Mouse (Mus musculus): ENCODE data around the gene Ehmt2. TPM values are rescaled to one million over a fixed set of nuclear protein-coding genes. Genes with fewer than 3 reads are reported as not detected.

Ehmt2 gene
- polyA plus RNA-seq, 1 experiment from 2014 or later = 86.8 TPM

DNA sequence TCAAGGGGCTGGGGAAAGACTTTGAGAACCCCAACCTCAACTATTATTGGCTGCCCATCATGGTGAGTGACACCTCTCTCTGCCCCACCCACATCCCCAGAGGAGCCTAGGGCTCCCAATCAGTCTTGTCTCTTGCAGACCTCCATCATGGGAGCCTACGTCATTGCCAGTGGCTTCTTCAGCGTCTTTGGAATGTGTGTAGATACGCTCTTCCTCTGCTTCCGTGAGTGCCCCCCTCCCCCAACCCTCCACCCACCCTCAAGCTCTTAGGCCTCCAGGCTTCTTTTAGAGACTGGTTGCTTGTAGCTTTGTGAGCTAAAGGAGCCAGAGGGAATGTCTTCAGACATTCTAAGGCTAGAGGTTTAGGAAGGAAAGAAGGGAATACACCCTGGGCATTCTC, 30.6 kb downstream of the Ehmt2 start:
- Histone ChIP-seq H3K27me3 (ENCODE audit: control insufficient read depth, insufficient read depth, low read length) (no peaks in the 10 kb centered on the region), H3K36me3 (ENCODE audit: control insufficient read depth, insufficient read depth, low read length) (no peaks in the 10 kb centered on the region), H3K9ac (replicated peaks; ENCODE audit: low read depth, low read length) (no peak overlapping the region), H3K27ac (ENCODE audit: low read depth, low read length) (no peak overlapping the region), H3K4me1 (ENCODE audit: control insufficient read depth, insufficient read depth, low read length) (0 out of 2 replicates have a peak, but pooled peaks cover 5% of the 10 kb centered on the region), H3K9me3 (ENCODE audit: control insufficient read depth, low read length) (no peaks in the 10 kb centered on the region), H3K4me3 (ENCODE audit: low read depth, low read length) (no peak overlapping the region), H3K4me2 (ENCODE audit: low read depth, low read length) (no peak overlapping the region)
- no peak for ATAC-seq (ENCODE audit: low read depth)
- WGBS = 81% methylated on average over 4 of the region's 4 CpGs

- H3K4me1 ChIP-seq (ENCODE audit: control insufficient read depth, insufficient read depth, low read length) = 0 out of 2 replicates have a peak, but pooled peaks cover 5% of the 10 kb centered on the region
- H3K4me2 ChIP-seq (ENCODE audit: low read depth, low read length) = peak within 1 kb of the TSS; percentile 98
- no peaks in the 10 kb centered on the region for H3K9me3 ChIP-seq (ENCODE audit: control insufficient read depth, low read length)
- peak within 1 kb of the TSS; percentile 89 for H3K9ac ChIP-seq (replicated peaks; ENCODE audit: low read depth, low read length)
- H3K27me3 ChIP-seq (ENCODE audit: control insufficient read depth, insufficient read depth, low read length) = no peaks in the 10 kb centered on the region
- peak within 1 kb of the TSS; percentile 75 for H3K4me3 ChIP-seq (ENCODE audit: low read depth, low read length)
- peak within 1 kb of the TSS; percentile 73; the same call in 1 of the 2 replicates for H3K27ac ChIP-seq (ENCODE audit: low read depth, low read length)
- H3K36me3 ChIP-seq (ENCODE audit: control insufficient read depth, insufficient read depth, low read length) = peaks cover 8% of the 10 kb centered on the region; the same call in 1 of the 2 replicates
- peak; percentile 97 for ATAC-seq (ENCODE audit: low read depth)
- under 1% methylated on average over 37 of the region's 38 CpGs for WGBS
Measured at GRCm38 (mm10) chr17:34931061-34931734, 32.9 kb downstream of the Ehmt2 start, which contains the start of gene Neu1. Gene Neu1 (plus strand): TSS chr17:34931253.

DNA sequence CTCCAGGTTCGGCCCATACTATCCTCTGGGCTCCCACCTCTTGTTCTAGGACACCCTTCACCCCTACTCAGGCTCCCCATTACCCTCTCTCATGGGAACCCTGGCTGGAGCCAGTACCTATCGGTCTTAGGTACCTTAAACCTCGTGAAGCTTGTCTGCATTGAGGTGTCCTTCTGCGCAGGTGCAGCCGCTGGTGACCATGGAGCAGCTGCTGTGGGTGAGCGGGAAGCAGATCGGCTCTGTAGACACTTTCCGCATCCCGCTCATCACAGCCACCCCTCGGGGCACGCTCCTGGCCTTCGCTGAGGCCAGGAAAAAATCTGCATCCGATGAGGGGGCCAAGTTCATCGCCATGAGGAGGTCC, 33.4 kb downstream of the Ehmt2 start:
- WGBS = 7% methylated on average over 14 of the region's 14 CpGs
- Histone ChIP-seq H3K9me3 (ENCODE audit: control insufficient read depth, low read length) (no peaks in the 10 kb centered on the region), H3K4me2 (ENCODE audit: low read depth, low read length) (peak overlapping the region; percentile 98), H3K9ac (replicated peaks; ENCODE audit: low read depth, low read length) (peak overlapping the region; percentile 89), H3K4me3 (ENCODE audit: low read depth, low read length) (peak overlapping the region; percentile 75), H3K36me3 (ENCODE audit: control insufficient read depth, insufficient read depth, low read length) (peaks cover 8% of the 10 kb centered on the region; the same call in 1 of the 2 replicates), H3K27ac (ENCODE audit: low read depth, low read length) (peak overlapping the region; percentile 73; the same call in 1 of the 2 replicates), H3K4me1 (ENCODE audit: control insufficient read depth, insufficient read depth, low read length) (0 out of 2 replicates have a peak, but pooled peaks cover 5% of the 10 kb centered on the region), H3K27me3 (ENCODE audit: control insufficient read depth, insufficient read depth, low read length) (no peaks in the 10 kb centered on the region)
- peak; percentile 40; the same call in 1 of the 2 replicates for ATAC-seq (ENCODE audit: low read depth)

GRCm38 (mm10) chr17:34932287-34932686, 34.0 kb downstream of the Ehmt2 start:
- no peak overlapping the region for H3K27ac ChIP-seq (ENCODE audit: low read depth, low read length)
- no peak for ATAC-seq (ENCODE audit: low read depth)

DNA sequence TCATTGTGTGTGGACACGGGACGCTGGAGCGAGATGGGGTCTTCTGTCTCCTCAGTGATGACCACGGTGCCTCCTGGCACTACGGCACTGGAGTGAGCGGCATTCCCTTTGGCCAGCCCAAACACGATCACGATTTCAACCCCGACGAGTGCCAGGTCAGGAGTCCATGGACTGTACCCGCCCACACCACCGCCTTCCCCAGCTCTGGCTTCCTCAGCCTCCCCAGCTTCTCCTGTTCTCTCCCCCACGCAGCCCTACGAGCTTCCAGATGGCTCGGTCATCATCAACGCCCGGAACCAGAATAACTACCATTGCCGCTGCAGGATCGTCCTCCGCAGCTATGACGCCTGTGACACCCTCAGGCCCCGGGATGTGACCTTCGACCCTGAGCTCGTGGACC, 35.8 kb downstream of the Ehmt2 start:
- no peak for ATAC-seq (ENCODE audit: low read depth)
- H3K4me2 ChIP-seq (ENCODE audit: low read depth, low read length) = no peak overlapping the region
- no peaks in the 10 kb centered on the region for H3K27me3 ChIP-seq (ENCODE audit: control insufficient read depth, insufficient read depth, low read length)
- no peak overlapping the region for H3K27ac ChIP-seq (ENCODE audit: low read depth, low read length)
- WGBS = 73% methylated on average over 23 of the region's 24 CpGs
- peaks cover 8% of the 10 kb centered on the region; the same call in 1 of the 2 replicates for H3K36me3 ChIP-seq (ENCODE audit: control insufficient read depth, insufficient read depth, low read length)
- no peak overlapping the region for H3K4me3 ChIP-seq (ENCODE audit: low read depth, low read length)
- no peak overlapping the region for H3K9ac ChIP-seq (replicated peaks; ENCODE audit: low read depth, low read length)
- 0 out of 2 replicates have a peak, but pooled peaks cover 5% of the 10 kb centered on the region for H3K4me1 ChIP-seq (ENCODE audit: control insufficient read depth, insufficient read depth, low read length)
- no peaks in the 10 kb centered on the region for H3K9me3 ChIP-seq (ENCODE audit: control insufficient read depth, low read length)

More at GRCm38 (mm10) chr17:34932287-34932686, 34.0 kb downstream of the Ehmt2 start:
- Histone ChIP-seq H3K4me2 (ENCODE audit: low read depth, low read length) (peak overlapping the region; percentile 98), H3K9ac (replicated peaks; ENCODE audit: low read depth, low read length) (peak overlapping the region; percentile 89), H3K27me3 (ENCODE audit: control insufficient read depth, insufficient read depth, low read length) (no peaks in the 10 kb centered on the region), H3K4me1 (ENCODE audit: control insufficient read depth, insufficient read depth, low read length) (0 out of 2 replicates have a peak, but pooled peaks cover 5% of the 10 kb centered on the region), H3K4me3 (ENCODE audit: low read depth, low read length) (peak overlapping the region; percentile 75), H3K36me3 (ENCODE audit: control insufficient read depth, insufficient read depth, low read length) (peaks cover 8% of the 10 kb centered on the region; the same call in 1 of the 2 replicates), H3K9me3 (ENCODE audit: control insufficient read depth, low read length) (no peaks in the 10 kb centered on the region)
- WGBS = 89% methylated on average over 8 of the region's 8 CpGs

GRCm38 (mm10) chr17:34934830-34935229, 36.6 kb downstream of the Ehmt2 start:
- 57% methylated on average over 8 of the region's 8 CpGs for WGBS
- H3K4me3 ChIP-seq (ENCODE audit: low read depth, low read length) = no peak overlapping the region
- H3K9ac ChIP-seq (replicated peaks; ENCODE audit: low read depth, low read length) = no peak overlapping the region
- no peaks in the 10 kb centered on the region for H3K27me3 ChIP-seq (ENCODE audit: control insufficient read depth, insufficient read depth, low read length)
- ATAC-seq (ENCODE audit: low read depth) = no peak
- peaks cover 8% of the 10 kb centered on the region; the same call in 1 of the 2 replicates for H3K36me3 ChIP-seq (ENCODE audit: control insufficient read depth, insufficient read depth, low read length)
- no peak overlapping the region for H3K27ac ChIP-seq (ENCODE audit: low read depth, low read length)
- H3K4me2 ChIP-seq (ENCODE audit: low read depth, low read length) = no peak overlapping the region
- no peaks in the 10 kb centered on the region for H3K9me3 ChIP-seq (ENCODE audit: control insufficient read depth, low read length)
- H3K4me1 ChIP-seq (ENCODE audit: control insufficient read depth, insufficient read depth, low read length) = 0 out of 2 replicates have a peak, but pooled peaks cover 5% of the 10 kb centered on the region

- Histone ChIP-seq H3K36me3 (ENCODE audit: control insufficient read depth, insufficient read depth, low read length) (peaks cover 8% of the 10 kb centered on the region; the same call in 1 of the 2 replicates), H3K4me3 (ENCODE audit: low read depth, low read length) (no peak overlapping the region), H3K9ac (replicated peaks; ENCODE audit: low read depth, low read length) (no peak overlapping the region), H3K27ac (ENCODE audit: low read depth, low read length) (no peak overlapping the region), H3K9me3 (ENCODE audit: control insufficient read depth, low read length) (no peaks in the 10 kb centered on the region), H3K27me3 (ENCODE audit: control insufficient read depth, insufficient read depth, low read length) (no peaks in the 10 kb centered on the region), H3K4me1 (ENCODE audit: control insufficient read depth, insufficient read depth, low read length) (no peaks in the 10 kb centered on the region), H3K4me2 (ENCODE audit: low read depth, low read length) (no peak overlapping the region)
- no peak for ATAC-seq (ENCODE audit: low read depth)
- 85% methylated on average over 6 of the region's 6 CpGs for WGBS
Measured at GRCm38 (mm10) chr17:34937960-34938505, 39.8 kb downstream of the Ehmt2 start.

GRCm38 (mm10) chr17:34941344-34942041, 43.2 kb downstream of the Ehmt2 start:
- Histone ChIP-seq H3K36me3 (ENCODE audit: control insufficient read depth, insufficient read depth, low read length) (no peaks in the 10 kb centered on the region), H3K9ac (replicated peaks; ENCODE audit: low read depth, low read length) (0 out of 2 replicates have a peak overlapping the region, but pooled peaks have one; percentile 7), H3K9me3 (ENCODE audit: control insufficient read depth, low read length) (no peaks in the 10 kb centered on the region), H3K4me1 (ENCODE audit: control insufficient read depth, insufficient read depth, low read length) (no peaks in the 10 kb centered on the region), H3K27me3 (ENCODE audit: control insufficient read depth, insufficient read depth, low read length) (no peaks in the 10 kb centered on the region), H3K4me3 (ENCODE audit: low read depth, low read length) (peak overlapping the region; percentile 15; the same call in 1 of the 2 replicates), H3K27ac (ENCODE audit: low read depth, low read length) (no peak overlapping the region), H3K4me2 (ENCODE audit: low read depth, low read length) (peak overlapping the region; percentile 12; the same call in 1 of the 2 replicates)
- 8% methylated on average over 15 of the region's 15 CpGs for WGBS
- 0 out of 2 replicates have a peak, but pooled peaks have one; percentile 2 for ATAC-seq (ENCODE audit: low read depth)
